Comparison of ENCODE assay signal across 26 mouse cellular contexts in the genomic region with DNA sequence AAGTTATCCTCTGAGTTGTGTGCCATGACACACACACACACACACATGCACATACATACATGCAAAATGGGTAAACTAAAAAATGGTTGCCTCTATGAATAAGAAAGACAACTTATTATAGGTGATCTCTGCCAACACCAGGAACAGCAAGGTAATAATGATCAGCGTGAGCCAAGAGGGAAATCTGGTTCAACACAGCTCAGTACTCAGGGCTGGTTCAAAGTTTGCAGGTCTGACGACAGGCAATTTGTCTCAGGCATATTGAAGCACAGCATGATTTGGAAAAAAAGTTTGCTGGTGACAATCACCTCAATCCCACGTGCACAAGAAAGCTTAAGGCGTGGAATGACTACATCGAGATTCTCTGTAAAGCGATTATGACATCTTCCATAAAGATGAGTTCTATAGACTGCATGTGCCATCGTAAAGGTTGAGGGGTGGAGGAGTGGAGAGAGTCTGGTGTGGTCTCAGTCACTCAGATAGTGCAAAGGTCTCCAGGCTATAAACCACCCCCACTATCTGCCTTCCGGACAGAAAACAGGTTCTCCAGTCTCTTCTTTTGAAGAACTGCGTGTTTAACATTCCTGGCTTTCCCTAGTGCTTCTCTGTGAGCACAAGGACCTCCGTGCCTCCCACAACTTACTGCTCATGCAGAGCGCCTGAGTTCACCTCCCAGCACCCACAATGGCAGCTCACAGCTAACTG. TPM values are rescaled to one million over a fixed set of nuclear protein-coding genes. Genes with fewer than 3 reads are reported as not detected.
DNase-seq lines count a peak whose midpoint lies in the region; ATAC-seq and TF ChIP-seq lines count a peak whose summit lies in the region.
"Had no signal": no experiment of that assay in that cellular context is flagged by ENCODE, and none has a peak within 500 bp of the region (broad histone marks: within the 10 kb centered on the region; RNA-seq: fewer than 3 reads in every experiment).

No protein-coding gene starts in this region.

- TF ChIP-seq CTCF in liver, adult 2 months (IDR thresholded peaks at IDR 0.05; ENCODE audit: low read depth, low read length): no peak

- peak overlapping the region; percentile 70 for H3K27ac ChIP-seq in liver, adult 2 months (replicated peaks; ENCODE audit: insufficient read depth, low read depth, low read length)
- 0 out of 2 replicates have a peak overlapping the region, but pooled peaks have one; percentile 4 for H3K27ac ChIP-seq in intestine, embryonic 16.5 days (ENCODE audit: low read length)
- H3K27ac ChIP-seq in kidney, embryonic 16.5 days (ENCODE audit: low read length): peak overlapping the region; percentile 35
- H3K27ac ChIP-seq: forebrain, embryonic 12.5 days; layer of hippocampus, adult 2 months; limb, embryonic 13.5 days; macrophage; midbrain, embryonic 10.5 days; stomach, postnatal 0 days had no signal

- no peaks in the 10 kb centered on the region for H3K27me3 ChIP-seq in liver, adult 2 months (ENCODE audit: control insufficient read depth, insufficient read depth, low read length)
- no peaks in the 10 kb centered on the region for H3K27me3 ChIP-seq in intestine, embryonic 16.5 days (replicated peaks; ENCODE audit: control insufficient read depth, insufficient read depth, low read length)
- no peaks in the 10 kb centered on the region for H3K27me3 ChIP-seq in kidney, embryonic 16.5 days (ENCODE audit: insufficient read depth, low read length)
- H3K27me3 ChIP-seq: forebrain, embryonic 12.5 days; limb, embryonic 13.5 days had no signal

- H3K4me3 ChIP-seq in liver, adult 2 months (ENCODE audit: insufficient read depth, low read depth, low read length): peak overlapping the region; percentile 5; the same call in 1 of the 2 replicates
- no peak overlapping the region for H3K4me3 ChIP-seq in intestine, embryonic 16.5 days (ENCODE audit: low read length)
- H3K4me3 ChIP-seq in kidney, embryonic 16.5 days (ENCODE audit: low read length): no peak overlapping the region
- H3K4me3 ChIP-seq: embryonic facial prominence, embryonic 10.5 days; forebrain, embryonic 12.5 days; layer of hippocampus, adult 2 months; limb, embryonic 13.5 days; midbrain, embryonic 10.5 days had no signal

- peak; percentile 76 for ATAC-seq in intestine, embryonic 16.5 days
- ATAC-seq in kidney, embryonic 16.5 days (ENCODE audit: low FRiP score, low TSS enrichment): 0 out of 2 replicates have a peak, but pooled peaks have one; percentile 55
- ATAC-seq in inflammation-experienced regulatory T-cells, adult 6 months: no peak
- ATAC-seq: activated CD4-positive, CD25-positive, alpha-beta regulatory T cell, adult 4 months had no signal

- peaks cover 26% of the 10 kb centered on the region; the same call in 1 of the 2 replicates for H3K79me2 ChIP-seq in liver, adult 2 months (ENCODE audit: control insufficient read depth, insufficient read depth, low read length)

- no peak for TF ChIP-seq POLR2A in liver, adult 2 months (IDR thresholded peaks at IDR 0.05; ENCODE audit: extremely low read depth, insufficient read depth, low read length)

- peak; percentile 88 for DNase-seq in liver, adult 2 months (ENCODE audit: extremely low read depth, low read depth, low spot score)
- DNase-seq in liver: no peak
- DNase-seq in yolk sac, embryonic 10.5 days (ENCODE audit: low spot score): peak; percentile 81
- no peak for DNase-seq in gastrocnemius, postnatal 25 days
- DNase-seq: adrenal gland, postnatal 25 days; cerebellum, adult 11 months; cerebellum, postnatal 36 days; gastrocnemius, postnatal 14 days; heart, postnatal 10 days; layer of hippocampus, postnatal 36 days; lung, embryonic 14.5 days; right cerebral cortex, postnatal 25 days; thymus, postnatal 14 days had no signal

- H3K4me1 ChIP-seq in liver, adult 2 months (ENCODE audit: control insufficient read depth, insufficient read depth, low read length): peaks cover 49% of the 10 kb centered on the region
- H3K4me1 ChIP-seq in intestine, embryonic 16.5 days (ENCODE audit: control insufficient read depth, insufficient read depth, low read length): peaks cover 36% of the 10 kb centered on the region
- peaks cover 22% of the 10 kb centered on the region; the same call in 1 of the 2 replicates for H3K4me1 ChIP-seq in kidney, embryonic 16.5 days (ENCODE audit: insufficient read depth, low read length)

- H3K9ac ChIP-seq in liver, adult 2 months (ENCODE audit: low read depth, low read length): peak overlapping the region; percentile 51
- H3K9ac ChIP-seq in intestine, embryonic 16.5 days (ENCODE audit: low read depth, low read length): no peak overlapping the region
- H3K9ac ChIP-seq in kidney, embryonic 16.5 days (replicated peaks; ENCODE audit: low read length): no peak overlapping the region
- H3K9ac ChIP-seq: forebrain, embryonic 12.5 days; limb, embryonic 13.5 days; lung, embryonic 14.5 days had no signal

- no peak overlapping the region for H3K4me2 ChIP-seq in intestine, embryonic 16.5 days (ENCODE audit: low read depth, low read length)
- no peak overlapping the region for H3K4me2 ChIP-seq in kidney, embryonic 16.5 days (replicated peaks; ENCODE audit: low read depth, low read length)
- H3K4me2 ChIP-seq: forebrain, embryonic 12.5 days; heart, embryonic 11.5 days; limb, embryonic 13.5 days; lung, embryonic 14.5 days had no signal

- H3K36me3 ChIP-seq in liver, adult 2 months (ENCODE audit: control insufficient read depth, insufficient read depth, low read length): no peaks in the 10 kb centered on the region
- 0 out of 2 replicates have a peak, but pooled peaks cover 2% of the 10 kb centered on the region for H3K36me3 ChIP-seq in intestine, embryonic 16.5 days (ENCODE audit: control insufficient read depth, insufficient read depth, low read length)
- H3K36me3 ChIP-seq in kidney, embryonic 16.5 days (ENCODE audit: insufficient read depth, low read length): peaks cover 3% of the 10 kb centered on the region; the same call in 1 of the 2 replicates
- H3K36me3 ChIP-seq: forebrain, embryonic 12.5 days; limb, embryonic 13.5 days had no signal

- whole genome bisulfite sequencing in liver, adult 2 months: 37% methylated on average over 11 of the region's 11 CpGs
- 37% methylated on average over 11 of the region's 11 CpGs for WGBS in intestine, embryonic 16.5 days
- WGBS in kidney, embryonic 16.5 days: 63% methylated on average over 11 of the region's 11 CpGs

- no peaks in the 10 kb centered on the region for H3K9me3 ChIP-seq in intestine, embryonic 16.5 days (ENCODE audit: control insufficient read depth, low read length)
- H3K9me3 ChIP-seq in kidney, embryonic 16.5 days (ENCODE audit: low read length): no peaks in the 10 kb centered on the region
- H3K9me3 ChIP-seq: embryonic facial prominence, embryonic 10.5 days; forebrain, embryonic 12.5 days; limb, embryonic 13.5 days; midbrain, embryonic 10.5 days had no signal

RNA-seq across cellular contexts. Expression of a gene that starts 6.0 kb away (rescaled TPM):
- 63.2 and 77.3 TPM in 2 replicates for total RNA-seq in liver, adult 2 months (2014; rRNA removed)
- 26.2 and 38.2 TPM in 2 replicates for polyA plus RNA-seq in liver, adult 2 months (2012; rRNA removed)
- 88.7 and 90.2 TPM in 2 replicates for polyA plus RNA-seq in intestine, embryonic 16.5 days (2015; fragmentation: Nextera tagmentation; extraction: Ambion mirVana)
- polyA plus RNA-seq in kidney, embryonic 16.5 days (2015; fragmentation: Nextera tagmentation; extraction: Ambion mirVana): 103 TPM in 2 replicates
- polyA plus RNA-seq in inflammation-experienced regulatory T-cells, adult 6 months (2017; shearing (Covaris generic)): 10 to 100 TPM; 45.6 to 67.6 (median 47.3) TPM
- 1 to 10 TPM; 2.3 to 4.4 TPM for total RNA-seq in gastrocnemius, postnatal 25 days (2021)

RNA-seq across cellular contexts. Expression of a gene that starts 22.1 kb away (rescaled TPM):
- not detected in 2 replicates for total RNA-seq in liver, adult 2 months (2014; rRNA removed)
- polyA plus RNA-seq in liver, adult 2 months (2012; rRNA removed): not detected in 2 replicates
- polyA plus RNA-seq in intestine, embryonic 16.5 days (2015; fragmentation: Nextera tagmentation; extraction: Ambion mirVana): 0.15 and 0.16 TPM in 2 replicates
- polyA plus RNA-seq in kidney, embryonic 16.5 days (2015; fragmentation: Nextera tagmentation; extraction: Ambion mirVana): 0.39 and 0.50 TPM in 2 replicates
- under 1 TPM in 1 of 3 experiments, not detected in 2; 0.09 TPM for polyA plus RNA-seq in inflammation-experienced regulatory T-cells, adult 6 months (2017; shearing (Covaris generic))
- total RNA-seq in gastrocnemius, postnatal 25 days (2021): under 1 TPM; 0.08 to 0.11 TPM
- total RNA-seq: adrenal gland, postnatal 25 days; neutrophil, adult 5-6 weeks had no signal
- polyA plus RNA-seq: activated CD4-positive, CD25-positive, alpha-beta regulatory T cell, adult 4 months; heart, embryonic 11.5 days; limb, embryonic 13.5 days had no signal

Comparison
In these comparisons a context has a peak if more than half of its experiments do, and no peak if none do; other contexts are left out.
1. DNase-seq: peak in liver, adult 2 months (single experiment) and yolk sac, embryonic 10.5 days (single experiment); none in liver (single experiment) and gastrocnemius, postnatal 25 days (single experiment).
2. H3K27ac ChIP-seq: peak in every context shown above with its lines; median percentile 70 in liver, adult 2 months; 35 in kidney, embryonic 16.5 days; 4 in intestine, embryonic 16.5 days.